Mouse (Mus musculus) thymus, adult 18-20 months (tissue): ENCODE measurements around the gene Mrpl51.
A peak's percentile ranks its signal among the peaks of the same experiment; 100 is the strongest.
"Not testable (repeated sequence)": the region's sequence is repeated elsewhere in the genome, so short reads cannot be mapped to it uniquely, and the experiment has no call there.

Experiments
- DNase-seq, 2 experiments: peaks; one replicate each; pipeline ENCODE4 v3.0.0; 2022; ENCODE audit warnings: mixed read lengths in 2 of 2

Mrpl51 gene

DNA sequence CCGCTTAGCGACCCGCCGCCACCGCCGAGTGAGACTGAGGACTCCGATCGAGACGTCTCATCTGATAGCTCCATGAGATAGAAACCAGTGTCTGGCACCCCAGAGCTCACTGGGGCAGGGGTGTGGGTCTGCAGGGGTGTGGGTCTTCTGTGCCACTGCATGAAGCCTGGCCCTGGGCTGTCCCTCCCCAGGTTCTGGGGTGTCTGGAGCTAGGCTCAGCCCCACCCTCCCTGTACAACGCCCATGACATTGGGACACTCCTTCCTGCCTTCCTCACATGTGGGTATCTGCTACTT lies 31.1 kb upstream of the Mrpl51 start:
- DNase-seq, result no peak

DNA sequence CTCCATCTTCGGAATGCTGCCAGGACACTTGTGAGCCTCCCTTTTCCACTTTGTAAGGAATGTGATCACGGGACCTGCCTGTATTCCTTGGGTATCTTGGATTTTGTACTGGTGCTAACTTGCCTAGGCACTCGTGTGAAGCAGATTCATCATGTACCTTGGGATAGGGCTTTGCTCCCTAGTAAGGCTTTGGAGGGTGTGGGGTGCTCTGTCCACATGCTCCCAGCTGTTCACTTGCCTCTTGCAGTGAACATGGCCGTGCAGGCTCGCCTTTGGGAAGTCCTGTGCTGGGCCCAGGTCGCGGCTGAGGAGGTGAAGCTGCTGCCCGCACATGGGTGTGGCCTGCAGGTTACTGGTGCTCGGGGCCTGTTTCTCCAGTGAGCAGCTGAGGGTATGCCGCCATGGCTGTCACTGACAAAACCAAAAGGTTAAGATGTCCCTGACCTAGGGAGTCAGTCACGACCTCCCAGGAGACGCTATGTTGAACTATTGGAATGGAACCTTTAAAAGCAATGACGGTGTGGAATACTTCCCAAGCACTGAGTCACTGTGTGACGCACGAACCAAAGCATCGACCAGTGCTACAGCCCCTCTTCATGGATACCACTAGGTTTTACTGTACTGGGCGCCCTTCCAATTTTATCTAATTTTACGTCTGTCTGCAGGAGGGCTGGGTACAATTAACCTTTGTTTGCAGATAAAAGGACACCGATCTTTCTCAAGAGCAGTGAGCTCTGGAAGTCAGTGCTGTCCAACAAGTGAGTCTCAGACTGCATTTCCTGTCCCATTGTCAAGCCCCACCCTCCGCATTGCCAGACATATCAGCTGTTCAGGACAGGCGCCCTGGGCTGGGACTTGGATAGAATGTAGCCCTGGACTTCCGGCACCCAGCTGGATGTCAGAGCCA lies 30.5 kb upstream of the Mrpl51 start:
- DNase-seq, result no peak

DNA sequence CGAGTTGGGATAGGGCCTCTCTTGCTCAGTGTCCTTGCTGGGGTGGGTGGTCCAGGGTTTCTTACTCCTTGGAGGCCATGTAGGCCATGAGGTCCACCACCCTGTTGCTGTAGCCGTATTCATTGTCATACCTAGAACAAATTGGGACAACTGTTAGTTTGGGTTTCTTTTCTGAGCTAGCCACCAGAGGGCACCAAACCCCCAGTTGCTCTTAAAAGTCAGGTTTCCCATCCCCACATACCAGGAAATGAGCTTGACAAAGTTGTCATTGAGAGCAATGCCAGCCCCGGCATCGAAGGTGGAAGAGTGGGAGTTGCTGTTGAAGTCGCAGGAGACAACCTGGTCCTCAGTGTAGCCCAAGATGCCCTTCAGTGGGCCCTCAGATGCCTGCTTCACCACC lies 29.6 kb upstream of the Mrpl51 start:
- peak; percentile 51 to 61 for DNase-seq

DNA sequence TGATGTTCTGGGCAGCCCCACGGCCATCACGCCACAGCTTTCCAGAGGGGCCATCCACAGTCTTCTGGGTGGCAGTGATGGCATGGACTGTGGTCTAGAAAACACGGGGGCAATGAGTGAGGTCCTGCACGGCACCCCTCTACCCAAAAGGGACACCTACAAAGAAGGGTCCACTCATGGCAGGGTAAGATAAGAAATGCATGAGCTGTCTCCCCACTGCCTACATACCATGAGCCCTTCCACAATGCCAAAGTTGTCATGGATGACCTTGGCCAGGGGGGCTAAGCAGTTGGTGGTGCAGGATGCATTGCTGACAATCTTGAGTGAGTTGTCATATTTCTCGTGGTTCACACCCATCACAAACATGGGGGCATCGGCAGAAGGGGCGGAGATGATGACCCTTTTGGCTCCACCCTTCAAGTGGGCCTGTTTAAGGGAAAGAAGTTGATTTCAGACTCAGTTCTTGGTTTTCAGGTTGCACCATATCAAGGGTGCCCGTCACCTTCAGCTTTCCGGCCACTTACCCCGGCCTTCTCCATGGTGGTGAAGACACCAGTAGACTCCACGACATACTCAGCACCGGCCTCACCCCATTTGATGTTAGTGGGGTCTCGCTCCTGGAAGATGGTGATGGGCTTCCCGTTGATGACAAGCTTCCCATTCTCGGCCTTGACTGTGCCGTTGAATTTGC lies 28.8 kb upstream of the Mrpl51 start:
- DNase-seq, result not testable (repeated sequence)

DNA sequence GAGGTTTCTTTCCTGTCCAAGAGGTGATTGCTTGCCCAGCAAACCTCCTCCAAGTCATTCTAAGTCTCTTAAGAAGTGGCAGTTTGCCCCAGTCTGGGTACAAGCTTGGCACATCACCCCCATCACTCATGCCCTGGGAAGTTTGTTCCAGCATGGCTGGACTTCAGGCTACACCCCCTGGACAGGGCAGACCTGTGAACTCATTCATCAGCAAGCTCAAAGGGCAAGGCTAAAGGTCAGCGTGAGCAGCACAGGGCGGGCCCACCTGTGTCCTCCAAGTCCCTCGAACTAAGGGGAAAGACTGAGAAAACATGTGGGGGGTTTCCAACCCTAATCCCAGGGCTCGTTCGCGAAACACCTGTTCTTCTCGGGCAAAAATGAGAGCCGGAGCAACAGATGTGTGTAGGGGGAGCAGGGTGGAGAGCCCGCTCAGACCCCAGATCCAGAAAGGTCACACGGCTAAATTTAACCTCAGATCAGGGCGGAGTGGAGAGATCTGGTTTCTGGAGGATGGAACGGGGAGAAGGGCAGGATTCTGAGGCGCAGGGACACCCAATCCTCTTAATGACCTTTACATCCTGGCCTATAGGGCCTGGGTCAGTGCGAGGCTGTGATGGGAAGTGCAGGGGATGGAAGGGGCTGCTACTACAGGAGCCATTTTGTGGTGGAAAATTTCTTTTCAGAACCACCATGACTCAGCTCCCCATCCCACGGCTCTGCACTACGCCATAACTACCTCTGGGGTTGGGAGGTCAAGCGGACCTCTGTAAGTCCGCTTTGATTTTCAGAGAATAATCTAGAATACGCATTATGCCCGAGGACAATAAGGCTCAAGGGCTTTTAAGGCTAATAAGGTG lies 27.6 kb upstream of the Mrpl51 start:
- DNase-seq, result no peak

DNA sequence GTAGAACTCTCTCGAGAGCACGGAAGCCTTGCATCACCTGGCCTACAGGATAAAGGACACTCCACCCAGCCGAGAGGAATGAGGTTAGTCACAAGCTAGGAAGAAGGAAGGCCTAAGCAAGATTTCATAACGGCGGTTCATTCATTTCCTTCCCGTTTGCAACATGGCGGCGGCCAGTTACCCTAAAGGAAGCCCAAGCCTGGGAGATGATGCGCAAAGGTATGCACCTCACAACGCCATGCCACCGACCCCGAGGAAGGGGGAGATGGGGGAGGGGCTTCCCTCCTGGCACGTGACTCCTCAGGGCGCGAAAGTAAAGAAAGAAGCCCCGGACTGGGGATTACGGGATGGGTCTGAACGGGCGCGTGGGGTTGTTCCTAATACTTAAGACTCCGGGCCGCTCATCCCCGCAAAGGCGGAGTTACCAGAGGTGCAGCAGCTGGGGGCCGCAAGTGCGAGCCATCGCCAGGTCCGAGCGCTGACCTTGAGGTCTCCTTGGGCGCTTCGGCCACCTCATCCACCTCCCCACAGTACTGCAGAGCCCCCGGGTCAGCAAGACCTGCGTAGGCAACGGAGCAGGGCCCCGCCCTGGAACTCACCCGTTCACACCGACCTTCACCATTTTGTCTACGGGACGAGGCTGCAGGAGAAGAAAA lies 26.8 kb upstream of the Mrpl51 start:
- peak; percentile 50 to 62 for DNase-seq

DNA sequence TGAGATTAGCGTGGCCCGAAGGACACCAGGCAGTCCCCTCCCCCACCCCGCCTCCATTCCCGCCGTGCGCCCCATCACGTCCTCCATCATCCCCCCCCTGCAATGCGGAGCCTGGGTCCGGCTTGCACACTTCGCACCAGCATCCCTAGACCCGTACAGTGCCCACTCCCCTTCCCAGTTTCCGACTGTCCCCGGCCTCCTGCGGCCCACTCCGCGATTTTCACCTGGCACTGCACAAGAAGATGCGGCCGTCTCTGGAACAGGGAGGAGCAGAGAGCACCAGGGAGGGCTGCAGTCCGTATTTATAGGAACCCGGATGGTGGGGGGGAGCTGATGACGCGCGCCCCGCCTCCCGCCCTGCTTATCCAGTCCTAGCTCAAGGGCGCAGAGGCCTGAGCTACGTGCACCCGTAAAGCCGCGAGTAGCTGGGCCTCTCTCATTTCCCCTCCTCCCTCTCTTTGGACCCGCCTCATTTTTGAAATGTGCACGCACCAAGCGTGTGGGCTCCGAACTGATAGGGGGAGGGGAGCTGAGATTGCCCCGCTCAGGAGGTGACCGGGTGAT lies 26.2 kb upstream of the Mrpl51 start:
- peak; percentile 95 to 97 for DNase-seq

DNA sequence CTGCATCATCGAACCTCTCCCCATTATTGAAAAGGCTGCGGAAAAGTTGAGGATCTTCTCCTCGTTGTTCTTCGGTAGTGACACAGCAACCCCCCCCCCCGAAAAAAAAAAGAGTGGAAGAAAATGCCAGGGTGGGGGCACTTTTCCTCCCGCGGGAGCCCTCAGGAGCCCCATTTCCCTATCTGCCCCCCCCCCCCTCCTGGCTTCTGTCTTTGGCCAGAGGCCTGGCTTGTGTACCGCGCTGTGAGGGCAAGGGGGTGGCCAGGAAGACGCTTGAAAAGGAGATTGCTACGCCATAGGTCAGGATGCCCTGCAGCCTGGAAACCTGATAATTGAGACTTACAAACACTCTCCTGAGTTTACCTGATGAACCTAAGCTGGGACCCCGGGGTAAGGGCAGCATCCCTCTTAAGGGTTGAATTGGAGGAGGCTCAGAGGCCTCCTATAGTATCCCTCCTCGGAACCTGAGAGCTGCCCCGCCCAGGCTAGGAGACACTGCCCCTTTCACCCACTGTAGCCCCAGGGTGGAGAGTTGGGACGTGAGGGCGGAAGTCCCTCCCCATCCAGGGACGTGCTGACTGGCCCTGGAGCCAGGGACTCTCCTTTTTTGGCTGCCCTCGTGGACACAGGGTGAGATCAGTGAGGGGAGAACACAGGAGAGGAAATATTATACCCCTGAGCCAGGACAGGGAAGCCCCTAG lies 25.4 kb upstream of the Mrpl51 start, which contains the start of gene Gapdh:
Gene Gapdh (minus strand): TSS at position 417 of the 701 bp plus-strand sequence.
- DNase-seq, result peak; percentile 40 to 44

DNA sequence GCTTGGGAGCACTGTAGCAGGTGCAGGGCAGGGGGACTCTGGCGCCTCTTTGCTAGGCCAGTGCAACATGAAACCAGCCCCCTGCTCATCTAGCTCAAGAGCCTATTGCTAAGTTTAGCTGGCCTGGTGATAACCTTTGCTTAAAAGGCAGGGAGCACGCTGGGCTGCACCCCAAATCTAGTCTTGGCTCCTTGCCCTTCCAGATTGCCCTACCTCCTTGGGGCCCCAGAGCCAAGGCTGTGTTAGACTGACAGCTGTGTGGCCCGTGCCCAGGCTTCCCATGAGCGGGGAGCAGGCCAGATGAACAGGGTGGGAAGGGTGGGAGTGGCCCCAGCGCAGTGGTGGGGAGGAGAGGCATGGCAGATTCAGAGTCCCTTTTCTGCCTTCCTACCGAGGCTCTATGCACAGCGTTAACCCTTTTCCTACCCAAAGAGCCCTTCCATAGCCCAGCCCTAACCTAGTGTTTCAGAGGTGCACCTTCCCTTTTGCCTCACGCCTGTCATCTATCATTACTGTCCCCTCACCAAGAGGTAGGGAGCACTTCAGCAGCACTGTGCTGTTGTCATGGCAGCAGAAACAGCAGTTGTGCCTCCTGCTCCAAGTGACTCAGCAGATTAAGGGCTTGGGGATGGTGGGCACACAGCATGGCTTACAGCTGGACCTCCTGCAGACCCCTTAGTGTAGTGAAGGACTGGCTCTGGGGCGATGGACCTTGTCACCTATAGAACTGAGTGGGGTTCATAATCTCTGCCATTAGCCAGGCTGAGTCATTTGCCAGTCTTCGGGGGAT lies 24.5 kb upstream of the Mrpl51 start:
- DNase-seq, result no peak

DNA sequence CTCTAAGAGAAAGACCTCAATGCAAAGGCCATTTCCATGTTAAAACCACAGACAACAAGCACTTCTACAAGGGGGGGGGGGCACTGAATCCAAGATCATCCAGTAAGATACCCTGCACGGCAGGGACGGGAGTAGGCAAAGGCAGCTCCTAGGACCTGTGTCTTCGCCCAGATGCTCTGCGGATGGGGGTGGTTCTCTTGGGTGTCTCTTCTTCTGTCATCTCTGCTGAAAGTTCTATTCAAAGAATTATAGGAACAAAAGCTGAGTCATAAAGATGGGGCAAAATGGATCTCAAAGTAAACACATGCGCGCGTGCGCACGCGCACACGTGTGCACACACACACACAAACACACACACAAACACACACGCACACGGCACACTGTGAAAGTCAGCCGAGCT lies 23.5 kb upstream of the Mrpl51 start:
- no peak for DNase-seq

DNA sequence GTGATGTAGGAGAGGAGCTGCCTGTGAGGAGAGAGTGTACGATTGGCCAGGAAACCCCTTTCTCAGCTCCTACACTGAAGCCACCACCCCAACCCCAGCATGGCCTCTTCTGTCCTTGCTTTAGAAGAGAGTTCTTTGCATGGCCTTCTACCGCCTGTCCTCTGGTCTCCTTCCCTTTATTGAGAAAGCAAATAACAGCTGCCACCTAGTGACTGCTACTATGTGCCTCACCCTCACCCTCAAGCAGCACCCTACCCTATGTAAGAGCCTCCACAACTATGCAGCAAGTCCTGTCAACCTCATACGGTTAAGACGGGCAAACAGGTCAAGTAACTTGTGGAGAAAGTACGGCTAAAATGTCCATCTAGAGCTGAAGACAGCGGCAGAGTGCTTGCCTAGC lies 21.4 kb upstream of the Mrpl51 start:
- no peak for DNase-seq

DNA sequence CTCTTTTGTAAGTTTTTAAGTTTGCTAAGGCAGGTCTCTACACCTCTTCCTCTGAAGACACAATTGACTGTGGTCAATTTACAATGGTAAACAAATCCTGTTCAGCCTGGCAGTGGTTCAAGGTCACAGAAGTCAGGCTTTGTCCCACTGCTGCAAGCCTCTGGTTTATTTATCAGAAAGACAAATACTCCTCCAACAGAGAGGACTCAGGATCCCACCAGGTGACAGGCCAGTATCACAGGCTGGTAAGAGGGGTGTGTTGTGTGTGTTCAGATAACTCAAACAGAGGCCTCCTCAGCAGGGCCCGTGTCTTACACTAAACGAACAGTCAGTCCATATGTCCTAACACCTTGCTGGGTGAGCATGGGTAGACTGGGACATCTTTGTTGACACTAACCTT lies 19.1 kb upstream of the Mrpl51 start:
- DNase-seq, result no peak

DNA sequence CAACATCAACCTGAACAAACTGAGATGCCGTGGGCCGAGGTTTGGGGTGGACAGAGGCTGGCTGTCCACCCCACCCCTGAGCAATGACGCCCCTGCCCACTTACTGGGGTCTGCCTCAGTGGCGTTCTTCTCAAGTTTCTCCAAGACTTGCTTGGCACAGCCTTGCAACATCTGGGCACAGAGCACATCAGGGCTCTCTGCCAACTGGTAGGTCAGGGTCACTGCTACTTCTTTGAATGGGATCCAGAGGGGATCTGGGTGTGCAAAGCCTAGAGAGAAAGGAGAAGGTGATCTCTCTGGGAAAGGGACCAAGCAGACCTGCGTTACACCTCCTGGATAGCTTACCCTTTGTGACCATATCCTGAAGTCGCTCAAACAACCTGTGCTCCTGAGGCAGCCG lies 18.3 kb upstream of the Mrpl51 start:
- no peak for DNase-seq

DNA sequence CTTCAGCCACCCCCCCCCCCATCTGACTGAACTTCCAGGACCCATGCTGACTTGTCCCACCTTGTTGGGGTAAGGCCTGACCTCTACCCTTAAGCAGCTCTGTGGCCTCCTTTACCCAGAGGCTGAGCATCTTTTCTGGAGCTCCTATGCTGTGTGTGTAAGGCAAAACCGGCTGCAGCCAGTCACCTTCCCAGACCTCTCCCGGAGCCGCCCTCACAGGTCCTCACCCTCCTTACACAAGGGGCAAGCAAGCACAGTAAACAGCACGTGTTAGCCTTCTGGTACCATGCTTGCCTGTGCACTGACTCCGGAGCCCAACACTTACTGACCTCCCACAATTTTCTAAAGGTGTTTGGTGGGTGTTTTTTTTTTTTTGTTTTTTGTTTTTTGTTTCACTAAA lies 16.1 kb upstream of the Mrpl51 start:
- DNase-seq, result no peak

DNA sequence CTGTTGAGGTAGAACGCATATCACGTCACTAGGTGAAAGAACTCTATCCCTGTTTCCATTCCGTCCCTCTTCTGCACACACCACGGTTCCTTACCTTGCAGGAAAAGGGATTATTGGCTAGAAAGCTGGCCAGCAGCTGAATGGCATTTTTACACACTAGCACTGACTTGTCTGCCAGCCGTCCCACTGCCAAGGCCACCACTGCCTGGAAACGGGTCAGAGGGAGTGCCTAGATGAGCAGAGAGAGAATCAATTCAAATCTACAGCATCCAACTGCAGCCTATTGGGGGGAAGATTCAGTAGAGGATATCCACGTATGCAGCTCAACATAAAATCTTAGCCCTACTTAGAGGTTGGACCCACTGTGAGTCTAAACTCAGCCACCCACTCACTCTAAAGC lies 12.0 kb upstream of the Mrpl51 start:
- no peak for DNase-seq

DNA sequence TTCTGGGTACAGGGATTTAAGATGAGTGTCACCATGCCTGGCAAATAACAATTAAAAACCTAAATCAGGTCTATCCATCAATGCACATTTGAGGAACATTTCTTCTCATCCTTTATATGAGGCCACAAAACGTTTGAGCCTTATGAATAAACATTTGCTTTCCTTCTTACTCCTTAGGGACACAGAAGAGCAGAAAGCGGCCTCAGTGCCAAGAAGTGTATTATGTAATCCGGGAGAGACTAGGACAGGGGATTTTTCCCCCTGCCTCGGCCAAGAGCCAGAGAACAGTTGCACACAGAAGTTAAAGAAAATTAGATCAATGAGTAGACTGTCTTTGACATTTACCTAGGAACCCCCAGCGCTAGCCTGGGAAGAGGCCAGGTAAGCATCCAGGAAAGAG lies 9.5 kb upstream of the Mrpl51 start:
- no peak for DNase-seq

DNA sequence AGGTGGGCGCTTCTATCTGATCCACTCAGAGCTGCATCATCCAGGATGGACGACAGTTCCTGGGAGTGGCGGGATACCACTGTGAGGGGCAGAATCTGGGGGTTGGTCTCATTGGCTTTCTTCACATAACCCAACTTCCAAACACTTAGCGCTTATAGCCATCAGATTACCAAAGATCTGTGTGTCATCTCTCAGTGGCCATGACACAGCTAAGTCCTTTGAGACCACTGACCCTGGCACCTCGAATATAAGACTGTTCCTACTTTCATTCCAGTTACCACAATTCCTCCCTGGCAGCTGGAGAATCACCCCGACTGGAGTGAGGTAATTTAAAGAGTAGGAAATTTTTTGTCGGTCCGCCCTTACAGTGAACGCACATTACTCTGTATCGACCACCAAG lies 5.4 kb upstream of the Mrpl51 start:
- DNase-seq, result no peak

DNA sequence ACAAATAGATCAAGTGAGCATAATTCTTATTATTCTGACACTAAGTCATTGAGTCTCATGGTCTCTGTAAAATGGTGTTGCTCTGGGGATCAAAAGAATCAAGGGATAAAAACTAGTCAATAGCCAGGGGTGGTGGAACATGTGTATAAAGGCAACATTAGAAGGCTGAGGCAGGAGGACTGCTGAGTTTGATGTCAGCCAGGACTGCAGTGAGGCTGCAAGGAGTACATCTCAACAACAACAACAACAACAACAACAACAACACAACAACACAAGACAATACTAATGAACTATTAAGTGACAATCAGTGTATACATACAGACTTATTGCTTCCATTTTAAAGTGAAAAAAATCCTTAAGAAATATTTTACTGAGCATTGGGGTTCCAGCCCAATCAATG lies 785 bp upstream of the Mrpl51 start:
- DNase-seq, result no peak

DNA sequence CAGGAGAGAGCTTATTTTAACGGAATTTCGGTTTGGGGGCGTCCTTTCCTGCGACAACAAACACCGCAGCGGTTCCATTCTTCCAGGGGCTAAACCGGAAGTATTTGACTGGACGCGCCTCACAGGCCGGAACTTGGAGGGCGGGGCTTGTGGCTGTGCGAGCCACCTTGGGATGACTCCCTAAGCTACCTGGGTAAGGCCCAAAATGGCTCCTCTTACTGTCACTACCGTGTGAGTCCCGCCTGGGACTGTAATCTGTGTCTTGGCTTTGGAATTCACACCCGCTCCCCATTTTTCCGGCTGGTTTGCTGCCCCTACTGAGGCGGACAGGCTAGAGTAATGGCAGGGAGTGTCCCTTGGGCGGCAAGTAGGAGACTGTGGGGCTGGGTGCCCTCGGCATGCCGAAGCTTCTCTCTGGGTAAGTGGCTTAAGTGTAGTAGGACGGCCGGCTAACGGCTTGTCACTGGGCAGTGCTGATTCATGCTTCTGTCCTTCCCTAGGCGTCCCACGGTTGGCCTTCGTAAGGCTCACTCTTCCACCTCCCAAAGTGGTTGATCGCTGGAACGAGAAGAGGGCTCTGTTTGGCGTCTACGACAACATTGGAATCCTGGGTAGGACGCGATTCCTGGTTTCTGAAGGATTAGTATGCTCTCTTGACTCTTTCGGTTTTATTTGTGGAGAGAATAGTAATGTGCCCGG lies 564 bp downstream of the Mrpl51 start:
- peak; percentile 79 to 88 for DNase-seq

DNA sequence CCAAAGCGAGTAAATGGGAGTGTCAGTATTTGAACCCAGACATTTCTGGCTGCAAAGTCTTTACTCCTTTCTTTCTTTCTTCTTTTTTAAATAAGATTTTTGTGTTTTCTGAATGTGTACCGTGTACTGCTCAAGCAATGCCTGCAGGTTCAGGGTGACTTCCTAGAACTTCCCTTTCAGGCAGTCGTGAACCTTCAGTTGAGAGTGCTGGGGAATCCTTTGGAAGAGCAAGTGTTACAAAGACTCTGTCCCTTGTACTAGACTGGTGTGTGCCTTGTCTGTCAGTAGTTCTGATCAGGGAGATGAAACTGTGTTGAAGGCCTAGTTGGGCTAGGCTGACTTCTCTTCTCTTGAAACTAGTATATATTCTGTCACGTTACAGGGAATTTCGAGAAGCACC lies 1.2 kb downstream of the Mrpl51 start:
- no peak for DNase-seq
